Mouse (Mus musculus) midbrain, embryonic 15.5 days (tissue): ENCODE measurements around the gene Epha8. TPM values are rescaled to one million over a fixed set of nuclear protein-coding genes. Genes with fewer than 3 reads are reported as not detected.
A peak's percentile ranks its signal among the peaks of the same experiment; 100 is the strongest.

ENCODE experiments used
- ATAC-seq: fragments of 200-750 bp; cut with Nextera tagmentation; replicated peaks from 2 replicates; pipeline ENCODE4 v1.8.0; 2017; ENCODE audit warnings: moderate TSS enrichment
- H3K27ac ChIP-seq: fragments of 300-500 bp; sonication (generic); 2 replicates; pipeline ENCODE4 v1.5.1; 2015; ENCODE audit warnings: mild to moderate bottlenecking, inconsistent platforms
- H3K27me3 ChIP-seq: fragments of 300-500 bp; sonication (generic); replicated peaks from 2 replicates; pipeline ENCODE4 v1.6.1; 2015; ENCODE audit warnings: inconsistent platforms
- H3K36me3 ChIP-seq: fragments of 300-500 bp; sonication (generic); replicated peaks from 2 replicates; pipeline ENCODE4 v1.6.1; 2015; ENCODE audit warnings: inconsistent platforms
- H3K4me1 ChIP-seq: fragments of 300-500 bp; sonication (generic); 2 replicates; pipeline ENCODE4 v1.6.1; 2015; ENCODE audit warnings: inconsistent platforms
- H3K4me2 ChIP-seq: fragments of 300-500 bp; sonication (generic); 2 replicates; pipeline ENCODE4 v1.6.1; 2015; ENCODE audit warnings: inconsistent platforms, mild to moderate bottlenecking, moderate library complexity
- H3K4me3 ChIP-seq: fragments of 300-500 bp; sonication (generic); 2 replicates; pipeline ENCODE4 v1.5.1; 2015; ENCODE audit warnings: mild to moderate bottlenecking, inconsistent platforms
- H3K9ac ChIP-seq: fragments of 300-500 bp; sonication (generic); 2 replicates; pipeline ENCODE4 v1.6.1; 2015; ENCODE audit warnings: mild to moderate bottlenecking, inconsistent platforms
- H3K9me3 ChIP-seq: fragments of 300-500 bp; sonication (generic); 2 replicates; pipeline ENCODE4 v1.6.1; 2016; ENCODE audit warnings: inconsistent platforms
- WGBS: fragments of 180-500 bp; shearing (Covaris S2); methylation state at CpG from one replicate; pipeline ENCODE4 v1.1.7; 2015; ENCODE audit warnings: mixed read lengths; 5-methylcytosine and 5-hydroxymethylcytosine counted together
- polyA plus RNA-seq: library from polyadenylated mRNA; unstranded; fragments of >200 nt; fragmentation: Nextera tagmentation; extraction: Ambion mirVana; gene quantifications from 2 replicates; pipeline ENCODE4 v1.2.1, GENCODE M21; 2015

Epha8 gene
- polyA plus RNA-seq, 1 experiment from 2014 or later = 23.1 TPM

DNA sequence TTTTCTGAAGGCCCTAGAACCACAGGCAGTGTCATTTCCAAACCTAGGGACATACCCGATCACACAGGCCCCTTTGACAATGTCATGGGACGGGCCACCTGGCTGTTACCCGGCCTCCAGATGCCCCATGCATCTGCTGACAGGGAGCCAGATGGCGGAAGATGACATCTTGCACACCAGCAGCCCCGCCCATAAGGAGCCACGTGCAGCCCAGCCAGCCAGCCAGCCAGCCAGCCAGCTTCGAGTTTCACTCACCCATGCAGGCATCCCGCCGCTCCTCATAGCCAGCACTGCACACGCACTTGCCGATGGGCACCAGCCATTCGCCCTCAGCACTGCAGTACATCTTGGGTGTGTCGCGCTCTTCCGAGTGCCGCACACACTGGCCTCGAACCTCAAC, 11.2 kb downstream of the Epha8 start:
- H3K27ac ChIP-seq = no peak overlapping the region
- H3K27me3 ChIP-seq = peaks cover 32% of the 10 kb centered on the region
- H3K36me3 ChIP-seq = no peaks in the 10 kb centered on the region
- 69% methylated on average over 17 of the region's 17 CpGs for WGBS
- ATAC-seq = no peak
- H3K9ac ChIP-seq = no peak overlapping the region
- H3K4me2 ChIP-seq = no peak overlapping the region
- H3K4me3 ChIP-seq = no peak overlapping the region
- H3K4me1 ChIP-seq = peaks cover 43% of the 10 kb centered on the region
- no peaks in the 10 kb centered on the region for H3K9me3 ChIP-seq

GRCm38 (mm10) chr4:136944558-136945350, 11.9 kb downstream of the Epha8 start:
- Histone ChIP-seq H3K36me3 (no peaks in the 10 kb centered on the region), H3K4me1 (peaks cover 40% of the 10 kb centered on the region), H3K9ac (no peak overlapping the region), H3K27me3 (peaks cover 32% of the 10 kb centered on the region; the same call in 1 of the 2 replicates), H3K27ac (no peak overlapping the region), H3K4me2 (no peak overlapping the region), H3K4me3 (no peak overlapping the region), H3K9me3 (no peaks in the 10 kb centered on the region)
- 69% methylated on average over 11 of the region's 11 CpGs for WGBS
- ATAC-seq = no peak

- no peak overlapping the region for H3K4me3 ChIP-seq
- 0 out of 2 replicates have a peak overlapping the region, but pooled peaks have one; percentile 25 for H3K27ac ChIP-seq
- H3K36me3 ChIP-seq = no peaks in the 10 kb centered on the region
- peaks cover 31% of the 10 kb centered on the region for H3K4me1 ChIP-seq
- 20% methylated on average over 13 of the region's 13 CpGs for WGBS
- no peak; the same call in 1 of the 2 replicates for ATAC-seq
- peak overlapping the region; percentile 32 for H3K4me2 ChIP-seq
- H3K9ac ChIP-seq = no peak overlapping the region
- H3K27me3 ChIP-seq = peaks cover 41% of the 10 kb centered on the region
- no peaks in the 10 kb centered on the region for H3K9me3 ChIP-seq
Observed at GRCm38 (mm10) chr4:136943175-136943574, 13.4 kb downstream of the Epha8 start.

GRCm38 (mm10) chr4:136942761-136943160, 13.9 kb downstream of the Epha8 start:
- Histone ChIP-seq H3K9me3 (no peaks in the 10 kb centered on the region), H3K27me3 (peaks cover 42% of the 10 kb centered on the region), H3K27ac (0 out of 2 replicates have a peak overlapping the region, but pooled peaks have one; percentile 25), H3K4me1 (peaks cover 31% of the 10 kb centered on the region), H3K4me3 (no peak overlapping the region), H3K36me3 (no peaks in the 10 kb centered on the region), H3K9ac (no peak overlapping the region), H3K4me2 (peak overlapping the region; percentile 32)
- 11% methylated on average over 18 of the region's 18 CpGs for WGBS
- peak; percentile 41; the same call in 1 of the 2 replicates for ATAC-seq

DNA sequence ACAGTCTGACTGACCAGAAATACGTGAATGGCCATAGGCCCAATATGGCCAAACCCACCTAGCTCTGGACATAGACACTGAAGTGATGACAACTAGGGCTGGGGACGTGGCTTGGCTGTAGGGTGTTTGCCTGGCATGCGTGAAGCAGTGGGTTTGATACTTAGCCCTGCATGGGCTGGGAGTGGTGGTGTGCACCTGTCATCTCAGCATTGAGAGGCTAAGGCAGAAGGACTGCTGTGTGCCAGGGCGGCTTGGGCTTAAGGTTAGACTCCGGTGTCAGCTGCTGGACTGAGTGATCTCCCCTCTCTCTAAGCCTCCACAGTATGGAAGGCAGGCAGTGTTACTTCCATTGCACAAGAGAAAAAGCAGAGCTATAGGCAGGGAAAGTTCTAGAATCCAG, 18.7 kb downstream of the Epha8 start:
- Histone ChIP-seq H3K4me1 (peaks cover 19% of the 10 kb centered on the region), H3K4me2 (no peak overlapping the region), H3K4me3 (no peak overlapping the region), H3K36me3 (no peaks in the 10 kb centered on the region), H3K27ac (no peak overlapping the region), H3K27me3 (peaks cover 49% of the 10 kb centered on the region), H3K9me3 (no peaks in the 10 kb centered on the region), H3K9ac (no peak overlapping the region)
- 81% methylated on average over 5 of the region's 5 CpGs for WGBS
- no peak for ATAC-seq

DNA sequence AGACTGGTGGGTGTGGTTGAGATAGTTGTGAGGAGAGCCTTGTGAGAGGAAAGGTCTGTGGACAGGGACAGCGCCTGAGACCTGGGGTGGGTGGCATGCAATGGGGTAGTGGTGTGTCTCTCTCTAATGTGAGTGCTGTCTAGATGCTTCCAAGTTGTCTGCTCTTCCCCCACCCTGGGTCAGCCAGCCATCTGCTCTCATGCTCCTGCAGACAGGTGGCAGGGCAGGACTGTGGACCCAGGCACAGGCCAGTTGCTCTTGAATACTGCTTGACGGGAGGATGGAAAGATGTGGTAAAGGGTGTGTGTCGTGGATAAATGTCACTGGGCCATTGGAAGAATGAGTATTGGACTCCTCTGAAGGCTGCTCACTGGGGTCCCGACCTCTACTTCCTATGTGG, 19.3 kb downstream of the Epha8 start:
- H3K4me2 ChIP-seq = no peak overlapping the region
- H3K27ac ChIP-seq = no peak overlapping the region
- no peaks in the 10 kb centered on the region for H3K9me3 ChIP-seq
- no peak overlapping the region for H3K4me3 ChIP-seq
- ATAC-seq = no peak
- H3K9ac ChIP-seq = no peak overlapping the region
- H3K36me3 ChIP-seq = 0 out of 2 replicates have a peak, but pooled peaks cover under 1% of the 10 kb centered on the region
- 79% methylated on average over 4 of the region's 4 CpGs for WGBS
- H3K4me1 ChIP-seq = peaks cover 13% of the 10 kb centered on the region
- H3K27me3 ChIP-seq = peaks cover 54% of the 10 kb centered on the region

GRCm38 (mm10) chr4:136934746-136935613, 21.6 kb downstream of the Epha8 start:
- 39% methylated on average over 18 of the region's 18 CpGs for WGBS
- no peak overlapping the region for H3K27ac ChIP-seq
- peaks cover 66% of the 10 kb centered on the region for H3K27me3 ChIP-seq
- H3K9me3 ChIP-seq = no peaks in the 10 kb centered on the region
- no peak overlapping the region for H3K9ac ChIP-seq
- H3K4me2 ChIP-seq = no peak overlapping the region
- no peak for ATAC-seq
- 0 out of 2 replicates have a peak, but pooled peaks cover 2% of the 10 kb centered on the region for H3K36me3 ChIP-seq
- peaks cover 6% of the 10 kb centered on the region; the same call in 1 of the 2 replicates for H3K4me1 ChIP-seq
- H3K4me3 ChIP-seq = no peak overlapping the region

DNA sequence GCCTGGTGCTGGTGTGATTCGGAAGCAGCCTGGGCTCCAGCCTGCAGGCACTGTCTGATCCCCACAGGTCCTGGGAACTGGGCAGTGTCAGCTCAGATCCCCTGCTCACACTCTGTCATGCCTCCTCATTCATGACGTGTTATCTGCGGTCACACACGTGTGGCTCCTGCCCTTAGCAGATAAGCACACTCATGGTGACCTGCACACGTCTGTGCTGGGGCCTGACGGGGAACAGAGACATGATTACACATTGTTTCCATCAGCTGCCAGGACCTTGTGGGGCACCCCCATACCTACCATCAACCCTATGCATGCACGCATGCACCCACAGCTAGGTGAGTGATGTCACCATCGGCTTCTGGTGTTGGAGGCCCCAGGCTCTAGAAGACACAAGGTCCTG, 26.1 kb downstream of the Epha8 start:
- Histone ChIP-seq H3K4me2 (no peak overlapping the region), H3K27me3 (peaks cover 53% of the 10 kb centered on the region), H3K36me3 (0 out of 2 replicates have a peak, but pooled peaks cover 2% of the 10 kb centered on the region), H3K4me1 (peaks cover 15% of the 10 kb centered on the region), H3K4me3 (no peak overlapping the region), H3K9ac (no peak overlapping the region), H3K9me3 (no peaks in the 10 kb centered on the region), H3K27ac (no peak overlapping the region)
- no peak for ATAC-seq
- 86% methylated on average over 8 of the region's 8 CpGs for WGBS

GRCm38 (mm10) chr4:136928928-136929327, 27.7 kb downstream of the Epha8 start:
- 0 out of 2 replicates have a peak, but pooled peaks cover 2% of the 10 kb centered on the region for H3K36me3 ChIP-seq
- peaks cover 9% of the 10 kb centered on the region for H3K4me1 ChIP-seq
- no peak for ATAC-seq
- H3K27ac ChIP-seq = no peak overlapping the region
- no peak overlapping the region for H3K4me2 ChIP-seq
- WGBS = 5% methylated on average over 5 of the region's 5 CpGs
- no peaks in the 10 kb centered on the region for H3K9me3 ChIP-seq
- no peak overlapping the region for H3K9ac ChIP-seq
- no peak overlapping the region for H3K4me3 ChIP-seq
- peaks cover 60% of the 10 kb centered on the region for H3K27me3 ChIP-seq

GRCm38 (mm10) chr4:136925804-136926203, 30.8 kb downstream of the Epha8 start:
- Histone ChIP-seq H3K4me3 (no peak overlapping the region), H3K9me3 (no peaks in the 10 kb centered on the region), H3K36me3 (no peaks in the 10 kb centered on the region), H3K27ac (no peak overlapping the region), H3K27me3 (peaks cover 40% of the 10 kb centered on the region), H3K4me2 (no peak overlapping the region), H3K9ac (no peak overlapping the region), H3K4me1 (peaks cover 14% of the 10 kb centered on the region)
- WGBS = 4% methylated on average over 15 of the region's 15 CpGs
- no peak for ATAC-seq

GRCm38 (mm10) chr4:136924529-136924928, 32.1 kb downstream of the Epha8 start:
- WGBS = 11% methylated on average over 6 of the region's 6 CpGs
- no peak for ATAC-seq
- Histone ChIP-seq H3K36me3 (no peaks in the 10 kb centered on the region), H3K9ac (no peak overlapping the region), H3K4me1 (peaks cover 14% of the 10 kb centered on the region), H3K4me3 (no peak overlapping the region), H3K27me3 (peaks cover 29% of the 10 kb centered on the region), H3K27ac (no peak overlapping the region), H3K4me2 (no peak overlapping the region), H3K9me3 (no peaks in the 10 kb centered on the region)

GRCm38 (mm10) chr4:136919526-136919925, 37.1 kb downstream of the Epha8 start:
- no peak for ATAC-seq
- WGBS = 77% methylated on average over 3 of the region's 3 CpGs
- Histone ChIP-seq H3K27me3 (peaks cover 5% of the 10 kb centered on the region), H3K27ac (no peak overlapping the region), H3K9ac (no peak overlapping the region), H3K4me3 (no peak overlapping the region), H3K36me3 (no peaks in the 10 kb centered on the region), H3K9me3 (no peaks in the 10 kb centered on the region), H3K4me2 (no peak overlapping the region), H3K4me1 (peaks cover 21% of the 10 kb centered on the region)
